Mouse (Mus musculus) frontal cortex, postnatal 25 days (tissue): ENCODE results near the gene Nf2.

Source experiments
- DNase-seq, 2 experiments: peaks; one replicate each; pipeline ENCODE4 v3.0.0; 2022; ENCODE audit warnings: low spot score in 2 of 2

Gene Nf2

GRCm38 (mm10) chr11:4746733-4747132, 102.6 kb downstream of the Nf2 start, which contains the start of gene Cabp7:
Gene Cabp7, minus strand, starts transcription at chr11:4746778.
- DNase-seq = no peak

DNA sequence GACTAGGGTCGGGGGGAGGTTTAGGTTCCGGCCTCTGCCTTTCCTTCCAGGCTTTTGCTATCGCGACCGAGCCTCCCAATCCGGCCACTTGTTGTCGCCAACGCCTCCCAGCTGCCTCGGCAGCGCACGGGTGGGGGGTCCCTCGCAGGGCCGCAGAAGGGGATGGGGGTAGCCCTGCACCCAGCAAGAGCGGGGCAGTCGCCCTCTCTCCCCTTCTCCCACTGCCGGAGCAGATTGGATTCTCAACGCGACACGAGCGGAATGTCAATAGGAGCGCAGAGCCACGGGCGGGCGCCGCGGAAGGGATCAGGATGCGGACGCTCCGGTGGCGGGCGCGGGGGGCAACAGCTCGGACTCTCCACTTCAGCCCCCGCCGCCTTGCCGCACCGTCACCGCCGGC, 103.4 kb downstream of the Nf2 start:
- no peak for DNase-seq

GRCm38 (mm10) chr11:4744691-4745090, 104.6 kb downstream of the Nf2 start:
- DNase-seq = no peak

DNA sequence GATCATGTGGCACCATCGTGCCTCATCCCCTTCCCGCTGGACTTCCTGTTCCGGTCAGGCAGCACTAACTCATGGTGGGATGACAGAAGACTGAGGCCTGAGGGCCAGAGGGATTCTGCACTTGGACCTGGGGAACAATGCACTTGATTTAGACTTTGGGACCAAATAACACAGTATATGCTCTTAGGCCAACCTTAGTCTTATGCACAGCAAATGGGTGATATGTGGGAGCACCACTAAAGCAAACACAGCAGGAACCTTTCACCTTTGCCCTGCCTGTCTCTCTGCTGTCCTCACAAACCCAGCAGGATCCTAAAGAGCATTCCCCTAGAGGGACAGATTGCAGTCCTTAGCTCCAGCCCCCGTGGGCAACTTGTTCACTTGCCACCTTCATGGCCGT, 108.6 kb downstream of the Nf2 start:
- DNase-seq = no peak

DNA sequence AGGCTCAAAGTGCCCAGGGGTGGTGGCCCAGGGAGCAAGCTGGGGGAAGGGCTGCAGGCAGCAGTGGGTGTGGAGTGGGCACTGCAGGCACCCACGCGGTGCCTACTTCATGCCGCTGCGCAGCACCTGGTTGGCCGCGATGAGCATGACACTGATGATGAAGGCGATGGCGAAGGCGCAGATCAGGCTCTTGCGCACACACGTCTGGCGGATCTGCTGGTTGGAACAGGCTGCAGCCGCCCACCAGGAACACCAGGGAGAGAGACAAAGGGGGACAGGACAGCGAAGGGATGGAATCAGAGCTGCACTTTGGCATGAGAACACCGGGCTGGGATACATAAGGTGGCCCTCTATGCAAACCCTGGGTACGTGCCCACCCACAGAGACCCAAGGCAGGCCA, 110.6 kb downstream of the Nf2 start:
- no peak for DNase-seq

GRCm38 (mm10) chr11:4737682-4738081, 111.7 kb downstream of the Nf2 start:
- no peak for DNase-seq

DNA sequence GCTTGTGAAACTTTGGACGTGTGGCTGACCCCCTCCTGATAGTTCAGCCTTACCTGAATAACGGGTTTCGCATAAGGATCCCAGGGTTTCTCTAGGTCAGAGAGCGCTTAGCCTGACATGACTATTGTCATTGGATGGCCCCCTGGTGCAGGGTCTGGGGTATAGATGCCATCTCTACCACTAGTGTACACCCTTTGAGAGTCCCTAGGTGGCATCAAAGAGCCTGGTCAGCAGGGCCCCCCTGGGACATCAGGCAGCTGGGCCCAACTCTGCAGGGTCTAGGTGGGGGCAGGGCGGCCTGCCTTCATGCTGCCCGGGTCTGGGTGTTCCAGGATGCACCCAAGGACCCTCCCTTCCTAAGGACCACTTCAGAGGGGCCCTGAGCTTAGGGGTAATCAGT, 113.0 kb downstream of the Nf2 start:
- no peak for DNase-seq

GRCm38 (mm10) chr11:4734179-4734578, 115.2 kb downstream of the Nf2 start:
- DNase-seq = no peak

DNA sequence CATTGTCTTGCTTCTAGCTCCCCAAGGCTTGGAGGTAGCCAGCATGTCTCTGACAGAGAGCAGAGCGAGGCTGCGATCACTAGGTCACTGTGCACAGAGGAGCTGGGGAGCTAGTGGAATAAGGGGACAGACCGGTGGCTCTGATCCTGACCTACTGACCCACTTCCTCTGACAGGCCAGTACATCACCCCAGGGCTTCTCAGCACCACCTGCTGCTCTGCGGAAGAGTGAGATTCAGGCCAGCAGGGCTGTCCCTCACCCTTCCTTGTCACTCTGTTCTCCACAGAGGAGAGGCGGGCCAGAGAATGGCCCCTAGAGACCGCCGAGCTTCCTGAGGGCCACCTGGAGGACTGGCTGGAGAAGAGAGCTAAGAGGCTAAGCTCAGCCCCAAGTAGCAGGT, 117.6 kb downstream of the Nf2 start:
- no peak for DNase-seq

DNA sequence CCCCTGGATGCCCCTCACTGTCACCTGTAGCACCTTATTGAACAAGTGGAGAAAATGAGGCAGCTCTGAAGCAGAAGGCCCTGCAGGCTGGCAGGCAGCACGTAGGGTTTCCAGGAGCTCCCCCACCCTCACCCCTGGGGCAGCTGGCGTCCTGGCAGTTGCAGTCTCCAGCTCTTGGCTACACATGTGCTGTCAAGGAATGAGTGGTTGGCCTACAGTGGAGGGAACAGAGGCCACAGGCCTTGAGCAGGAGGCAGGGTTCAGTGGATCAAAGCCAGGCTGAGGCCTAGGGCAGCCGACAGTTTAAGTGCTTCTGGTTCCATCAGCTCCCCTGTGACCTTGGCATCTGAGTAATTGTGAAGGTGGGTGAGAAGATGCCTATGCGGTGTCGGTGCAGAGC, 118.4 kb downstream of the Nf2 start:
- DNase-seq = no peak

DNA sequence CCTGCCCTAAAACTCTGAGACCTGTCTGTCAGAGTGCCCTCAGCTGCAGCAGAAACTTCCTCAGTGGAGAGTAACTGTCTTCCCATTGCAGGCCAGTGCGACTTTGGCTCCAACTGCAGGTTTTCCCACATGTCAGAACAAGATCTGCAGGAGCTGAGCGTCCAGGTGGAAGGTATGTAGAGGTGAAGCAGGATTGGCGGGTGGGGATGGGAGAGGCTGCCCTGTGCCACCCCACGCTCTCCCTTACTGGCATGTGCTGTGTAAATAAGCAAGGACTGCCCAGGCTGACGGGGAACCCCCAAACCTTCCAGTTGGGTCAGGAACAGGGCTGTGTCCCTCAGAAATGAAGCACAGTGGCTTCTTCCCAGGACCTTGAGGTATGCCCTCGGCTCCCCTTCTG, 119.2 kb downstream of the Nf2 start:
- no peak for DNase-seq

DNA sequence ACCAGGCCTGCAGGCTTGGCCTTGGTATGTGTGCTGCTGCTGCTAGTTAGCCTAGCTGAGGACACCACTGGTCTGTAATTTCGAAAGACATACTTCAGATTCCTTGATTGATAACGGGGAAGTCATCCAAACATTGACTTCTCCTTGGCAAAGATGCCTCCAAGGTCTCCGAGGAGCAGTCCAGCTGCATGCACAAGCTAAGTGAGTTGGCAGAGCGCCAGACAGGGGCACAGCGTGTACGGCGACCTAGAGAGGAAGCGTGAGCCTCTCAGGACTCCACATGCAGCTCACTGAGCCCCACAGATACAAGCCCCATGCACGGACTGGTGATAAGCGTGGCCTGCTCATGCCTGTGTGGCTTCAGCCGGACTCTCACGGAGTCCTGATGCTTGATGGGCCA, 119.7 kb downstream of the Nf2 start:
- DNase-seq = no peak

DNA sequence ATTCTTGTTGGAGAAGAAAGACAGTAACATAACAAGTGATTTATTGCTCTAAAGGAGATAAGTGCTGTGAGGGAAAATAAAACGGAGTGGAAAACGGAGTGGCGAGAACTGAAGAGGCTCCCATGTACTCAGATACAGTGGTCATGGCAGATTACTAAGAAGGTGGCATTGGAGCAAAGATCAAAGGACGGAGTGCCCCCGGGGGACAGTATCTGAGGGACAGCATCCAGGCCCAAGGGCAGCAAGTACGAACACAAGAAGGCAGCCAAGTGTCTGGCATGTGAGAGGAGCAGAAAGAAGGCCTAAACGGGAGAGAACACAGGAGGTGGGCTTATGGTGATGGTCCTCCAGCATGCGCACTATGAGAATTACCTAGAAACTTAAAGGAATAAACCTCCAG, 127.6 kb downstream of the Nf2 start:
- no peak for DNase-seq

DNA sequence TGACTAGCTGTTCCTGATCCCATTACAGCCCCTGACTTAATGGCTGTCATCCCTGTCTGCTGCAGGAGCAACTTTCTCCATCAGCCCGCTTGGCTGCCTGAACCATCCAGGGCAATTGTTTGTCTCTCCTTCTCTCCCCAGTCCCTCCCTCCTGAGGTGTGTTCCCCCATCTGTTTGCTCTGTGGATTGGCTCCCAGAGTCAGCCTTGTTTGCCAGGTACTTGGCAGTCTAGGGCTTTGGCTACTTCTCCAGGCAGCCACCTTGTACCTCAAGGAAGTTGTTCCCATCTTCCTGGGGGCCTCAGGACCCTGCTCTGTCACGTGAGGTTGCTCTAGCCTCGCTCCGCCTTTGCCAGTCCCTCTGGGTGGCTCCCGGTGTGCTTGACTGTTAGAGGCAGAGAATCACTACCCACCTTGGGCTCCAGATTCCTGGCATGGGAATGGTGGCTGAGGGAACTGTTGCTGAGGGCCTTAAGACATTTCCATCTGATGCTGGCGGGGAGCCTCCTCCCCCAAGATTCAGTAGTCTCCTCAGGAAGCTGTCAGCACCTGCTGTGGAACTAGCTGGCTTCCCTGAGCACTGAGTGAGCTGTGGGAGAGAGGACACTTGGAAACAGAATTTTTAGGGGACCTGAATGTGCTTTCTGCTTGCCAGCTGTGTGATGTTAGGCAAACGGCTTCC, 128.3 kb downstream of the Nf2 start:
- DNase-seq = no peak

DNA sequence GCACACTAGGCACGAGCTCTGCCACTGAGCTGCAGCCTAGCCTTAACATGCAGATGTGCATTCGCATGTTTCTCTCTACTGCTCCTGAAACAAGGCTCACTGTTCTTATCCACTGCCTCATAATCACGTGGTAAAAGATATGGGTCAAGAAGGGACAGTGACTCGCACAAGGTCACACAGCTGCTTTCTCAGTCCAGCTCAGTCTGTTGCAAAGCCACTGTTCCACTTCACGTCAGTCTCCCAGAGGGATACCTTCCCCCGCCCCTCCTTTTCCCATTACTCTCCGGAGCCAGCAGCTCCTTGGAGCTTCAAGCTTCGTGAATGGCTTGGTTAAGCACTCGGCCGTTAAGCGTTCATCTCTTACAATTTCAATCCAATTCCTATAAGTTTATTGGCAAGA, 128.9 kb downstream of the Nf2 start:
- no peak for DNase-seq

GRCm38 (mm10) chr11:4719961-4720360, 129.4 kb downstream of the Nf2 start:
- no peak for DNase-seq

DNA sequence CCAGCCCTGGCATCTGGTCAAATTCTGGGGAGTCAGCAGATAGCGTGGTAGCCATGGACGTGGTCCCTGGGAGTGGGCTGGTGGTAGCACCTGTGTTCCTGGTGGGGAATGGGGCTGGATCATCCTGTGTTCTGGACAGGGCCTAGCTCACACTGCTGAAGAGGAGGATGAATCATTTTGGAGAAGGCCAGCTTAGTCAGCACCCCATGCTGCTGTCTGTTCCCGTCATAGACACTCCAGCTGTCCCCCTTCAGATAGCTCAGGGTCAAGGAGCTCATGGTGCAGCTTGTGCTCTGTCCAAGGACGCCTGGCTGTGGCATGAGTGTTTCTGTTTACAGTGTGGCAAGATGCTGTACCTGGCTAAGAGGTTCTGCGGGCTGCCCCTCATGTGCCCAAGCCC, 130.8 kb downstream of the Nf2 start:
- DNase-seq = no peak

DNA sequence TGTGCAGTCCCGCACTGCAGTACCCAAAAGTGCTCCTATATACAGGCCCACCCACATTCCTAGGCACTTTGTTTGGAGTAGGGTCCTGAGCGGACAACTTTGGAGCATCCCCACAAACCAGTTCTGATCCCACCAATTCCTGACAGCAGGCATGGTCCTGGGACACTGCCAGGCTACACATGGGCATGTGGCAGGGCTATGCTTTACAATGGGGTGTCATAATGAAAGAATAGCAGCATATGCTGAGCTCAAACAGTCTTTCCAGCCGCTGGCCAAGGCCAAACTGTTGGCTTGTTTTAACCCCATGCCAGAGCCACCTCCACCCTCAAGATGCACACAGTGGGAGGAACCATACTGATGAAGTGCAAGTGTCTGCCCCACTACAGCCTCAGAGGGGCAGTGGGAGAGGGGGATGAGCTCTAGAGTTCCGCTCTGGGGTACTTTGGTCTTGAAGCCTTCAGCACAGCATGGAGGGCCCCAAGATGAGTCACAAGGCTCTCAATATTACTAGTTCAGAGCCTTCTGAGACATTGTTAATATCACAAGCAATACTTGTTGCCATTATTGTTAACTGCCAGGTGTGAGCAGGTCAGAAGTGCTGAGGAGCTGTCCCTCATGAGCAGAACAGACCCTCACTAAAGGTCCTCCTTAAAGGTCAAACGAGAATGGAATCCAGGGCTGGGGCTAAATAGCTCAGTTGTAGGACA, 132.7 kb downstream of the Nf2 start:
- DNase-seq = no peak
